Mouse (Mus musculus): ENCODE results near the gene Ryr2.

Gene Ryr2

GRCm38 (mm10) chr13:12029326-12029725 is 77.4 kb downstream of the Ryr2 start:
- no peak for TF ChIP-seq GATA4 (IDR thresholded peaks at IDR 0.05; ENCODE audit: insufficient replicate concordance, low read length)

DNA sequence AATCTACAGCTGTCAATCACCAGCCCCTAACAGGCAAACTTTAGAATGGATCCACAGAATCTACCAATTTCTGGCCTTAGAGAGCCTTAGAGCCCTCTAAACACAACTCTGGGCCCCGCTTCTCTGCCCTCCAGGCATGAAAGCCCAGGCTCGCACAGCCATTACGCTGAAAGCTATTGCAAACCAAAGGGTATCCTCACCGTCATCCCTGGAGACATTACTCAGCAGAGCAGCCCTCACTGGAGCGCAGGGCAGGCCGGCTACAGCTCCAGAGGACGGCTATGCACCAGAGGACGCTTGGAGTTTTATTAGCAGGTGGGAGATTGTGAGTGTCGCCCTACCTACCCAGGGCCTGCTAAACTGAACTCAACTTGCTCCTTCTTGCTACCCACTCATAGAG is 88.7 kb downstream of the Ryr2 start:
- no peak for TF ChIP-seq GATA4 (IDR thresholded peaks at IDR 0.05; ENCODE audit: insufficient replicate concordance, low read length)

DNA sequence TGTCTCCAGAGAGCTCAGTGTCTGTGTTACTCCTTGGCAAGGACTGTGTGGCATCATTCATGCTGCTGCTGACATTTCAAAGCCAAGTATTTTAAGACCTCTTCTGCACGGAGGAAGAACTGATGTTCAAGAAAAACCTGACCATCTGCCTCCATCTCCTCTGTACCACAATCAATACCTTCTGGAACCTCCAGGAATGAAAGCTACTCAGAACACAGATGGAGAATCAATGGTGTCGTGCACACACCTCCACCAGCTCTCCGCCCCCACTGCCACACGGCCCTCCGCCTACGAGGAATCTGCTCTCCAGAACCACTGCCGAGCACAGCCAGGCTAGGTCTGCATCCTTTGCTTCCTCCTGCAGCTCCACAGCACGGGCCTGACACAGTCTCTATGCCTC is 92.8 kb downstream of the Ryr2 start:
- no peak for TF ChIP-seq GATA4 (IDR thresholded peaks at IDR 0.05; ENCODE audit: insufficient replicate concordance, low read length)

GRCm38 (mm10) chr13:12008995-12009689 is 97.6 kb downstream of the Ryr2 start:
- TF ChIP-seq GATA4 (IDR thresholded peaks at IDR 0.05; ENCODE audit: insufficient replicate concordance, low read length), result no peak

- TF ChIP-seq GATA4 (IDR thresholded peaks at IDR 0.05; ENCODE audit: insufficient replicate concordance, low read length), result no peak
These were observed 99.2 kb downstream of the Ryr2 start for GRCm38 (mm10) chr13:12007579-12007978.

- no peak for TF ChIP-seq GATA4 (IDR thresholded peaks at IDR 0.05; ENCODE audit: insufficient replicate concordance, low read length)
These were observed 104.9 kb downstream of the Ryr2 start for GRCm38 (mm10) chr13:12001891-12002294.

GRCm38 (mm10) chr13:11999851-12000250 is 106.9 kb downstream of the Ryr2 start:
- no peak for TF ChIP-seq GATA4 (IDR thresholded peaks at IDR 0.05; ENCODE audit: insufficient replicate concordance, low read length)

DNA sequence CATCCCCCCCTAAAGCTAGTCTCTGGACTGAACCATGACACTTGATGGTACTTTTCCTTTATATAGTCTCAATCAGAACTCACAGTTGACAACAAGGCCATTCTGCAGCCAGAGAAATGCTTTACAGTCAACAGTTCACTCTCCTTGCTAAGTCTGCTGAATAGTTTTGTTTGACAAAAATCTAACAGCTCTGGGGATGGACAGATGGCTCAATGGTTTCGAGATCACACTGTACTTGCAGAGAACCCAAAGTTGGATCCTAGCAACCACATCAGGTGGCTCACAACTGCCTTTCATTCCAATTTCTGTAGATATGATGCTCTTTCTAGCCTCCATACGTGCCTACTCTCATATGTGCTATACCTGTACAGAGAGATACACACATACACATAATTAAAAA is 109.4 kb downstream of the Ryr2 start:
- no peak for TF ChIP-seq GATA4 (IDR thresholded peaks at IDR 0.05; ENCODE audit: insufficient replicate concordance, low read length)

DNA sequence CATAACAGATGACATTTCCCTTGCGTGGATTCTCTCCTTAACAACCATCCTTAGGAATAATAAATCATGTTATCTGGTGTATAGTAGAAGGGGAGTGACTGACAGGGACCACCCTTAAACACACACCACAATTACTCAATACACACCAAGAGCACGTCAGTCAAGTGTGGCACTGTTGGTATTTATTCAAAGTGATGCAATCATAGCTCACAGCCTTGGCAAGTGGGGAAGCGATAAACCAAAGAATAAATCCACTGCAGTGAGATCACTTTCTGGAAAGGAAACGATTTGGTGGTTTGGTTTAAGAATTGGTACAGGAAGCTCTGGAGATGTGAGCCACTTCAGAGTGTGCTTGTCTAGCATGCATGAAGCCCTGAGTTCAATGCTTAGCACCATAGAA is 119.2 kb downstream of the Ryr2 start:
- TF ChIP-seq GATA4 (IDR thresholded peaks at IDR 0.05; ENCODE audit: insufficient replicate concordance, low read length), result no peak

DNA sequence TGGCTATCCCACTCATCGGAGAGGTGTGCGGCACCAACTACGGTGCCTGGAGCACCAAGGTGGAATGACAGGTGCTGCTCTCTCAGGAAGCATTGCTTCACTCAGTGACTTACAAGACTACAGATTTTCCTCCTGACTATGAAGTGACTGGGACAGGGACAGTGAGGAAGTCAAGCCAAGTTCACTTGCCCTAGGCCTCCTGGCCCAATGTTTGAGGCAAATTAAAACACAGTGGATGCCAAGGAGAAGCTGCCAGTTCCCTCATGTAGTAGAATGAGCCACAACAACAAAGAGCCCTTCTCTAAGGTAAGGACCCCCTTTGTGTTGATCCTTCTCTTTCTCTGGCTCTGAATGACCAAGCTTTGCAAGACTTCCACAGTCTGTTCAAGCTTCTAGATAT is 121.7 kb downstream of the Ryr2 start:
- no peak for TF ChIP-seq GATA4 (IDR thresholded peaks at IDR 0.05; ENCODE audit: insufficient replicate concordance, low read length)

DNA sequence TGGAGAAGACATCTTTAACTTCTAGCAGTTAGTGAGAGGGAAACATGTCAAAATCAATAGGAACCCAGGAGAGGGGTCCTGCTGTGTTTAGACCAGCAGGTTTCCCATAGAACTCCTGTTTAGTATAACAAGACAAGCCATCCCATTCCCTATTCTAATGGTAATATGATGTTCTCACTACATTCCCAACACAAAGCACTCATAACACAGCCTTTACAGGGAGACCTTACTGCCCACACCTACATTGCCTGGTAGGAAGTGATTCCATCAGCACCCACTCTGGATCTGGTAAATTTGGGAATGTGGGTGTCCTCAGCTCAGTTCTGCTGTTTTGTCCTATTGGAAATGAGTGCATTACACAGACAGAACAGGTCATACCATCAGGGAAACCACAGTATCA is 127.7 kb downstream of the Ryr2 start:
- no peak for TF ChIP-seq GATA4 (IDR thresholded peaks at IDR 0.05; ENCODE audit: insufficient replicate concordance, low read length)

GRCm38 (mm10) chr13:11978359-11978758 is 128.4 kb downstream of the Ryr2 start:
- no peak for TF ChIP-seq GATA4 (IDR thresholded peaks at IDR 0.05; ENCODE audit: insufficient replicate concordance, low read length)

GRCm38 (mm10) chr13:11977606-11978005 is 129.1 kb downstream of the Ryr2 start:
- no peak for TF ChIP-seq GATA4 (IDR thresholded peaks at IDR 0.05; ENCODE audit: insufficient replicate concordance, low read length)

- TF ChIP-seq GATA4 (IDR thresholded peaks at IDR 0.05; ENCODE audit: insufficient replicate concordance, low read length), result no peak
These were observed 142.4 kb downstream of the Ryr2 start for GRCm38 (mm10) chr13:11964391-11964790.

DNA sequence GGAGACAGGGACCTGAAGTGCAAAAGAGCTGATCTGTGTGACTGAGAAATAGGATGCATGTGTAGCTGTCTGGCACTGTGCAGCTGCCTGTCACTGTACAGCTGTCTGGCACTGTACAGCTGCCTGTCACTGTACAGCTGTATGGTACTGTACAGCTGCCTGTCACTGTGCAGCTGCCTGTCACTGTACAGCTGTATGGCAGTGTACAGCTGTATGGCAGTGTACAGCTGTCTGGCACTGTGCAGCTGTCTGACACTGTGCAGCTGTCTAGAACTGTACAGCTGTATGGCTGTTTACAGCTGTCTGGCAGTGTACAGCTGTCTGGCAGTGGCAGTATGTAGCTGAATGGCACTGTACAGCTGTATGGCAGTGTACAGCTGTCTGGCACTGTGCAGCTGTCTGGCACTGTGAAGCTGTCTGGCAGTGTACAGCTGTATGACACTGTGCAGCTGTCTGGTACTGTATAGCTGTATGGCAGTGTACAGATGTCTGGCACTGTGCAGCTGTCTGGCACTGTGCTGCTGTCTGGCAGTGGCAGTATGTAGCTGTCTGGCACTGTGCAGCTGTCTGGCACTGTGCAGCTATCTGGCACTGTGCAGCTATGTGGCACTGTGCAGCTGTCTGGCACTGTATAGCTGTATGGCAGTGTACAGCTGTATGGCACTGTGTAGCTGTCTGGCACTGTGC is 147.1 kb downstream of the Ryr2 start:
- TF ChIP-seq GATA4 (IDR thresholded peaks at IDR 0.05; ENCODE audit: insufficient replicate concordance, low read length), result no peak

DNA sequence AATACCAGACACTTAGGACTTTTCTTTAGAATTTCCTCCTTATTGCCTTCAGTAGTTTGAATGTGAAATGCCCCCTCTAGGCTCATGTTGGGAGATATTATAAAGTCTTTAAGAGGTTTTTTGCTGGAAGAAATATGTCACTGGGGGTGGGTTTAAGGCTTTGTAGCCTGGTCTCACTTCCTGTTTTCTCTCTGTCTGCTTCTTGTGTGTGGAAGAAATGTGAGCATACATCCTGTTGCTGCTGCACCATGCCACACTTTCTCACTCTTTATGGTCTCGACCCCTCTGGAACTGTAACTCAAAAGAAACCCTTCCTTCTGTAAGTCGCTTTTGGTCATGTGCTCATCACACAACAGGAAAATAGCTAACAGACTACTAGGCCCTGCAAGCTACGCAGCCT is 147.9 kb downstream of the Ryr2 start:
- TF ChIP-seq GATA4 (IDR thresholded peaks at IDR 0.05; ENCODE audit: insufficient replicate concordance, low read length), result no peak

- no peak for TF ChIP-seq GATA4 (IDR thresholded peaks at IDR 0.05; ENCODE audit: insufficient replicate concordance, low read length)
These were observed 148.5 kb downstream of the Ryr2 start for GRCm38 (mm10) chr13:11958271-11958670.

Measured in liver, adult (tissue).